Mouse (Mus musculus) heart, adult 2 months (tissue): ENCODE results near the gene Cradd. TPM values are rescaled to one million over a fixed set of nuclear protein-coding genes. Genes with fewer than 3 reads are reported as not detected.
A peak's percentile ranks its signal among the peaks of the same experiment; 100 is the strongest.

Experiments
- DNase-seq, 2 experiments: peaks; one replicate each; pipeline ENCODE4 v3.0.0; 2021
- H3K27ac ChIP-seq: fragments of 200-600 bp; 2 replicates; pipeline ENCODE4 v1.8.1; 2022
- H3K27me3 ChIP-seq: fragments of 200-500 bp; 2 replicates; pipeline ENCODE4 v1.6.1; 2012; ENCODE audit warnings: mild to moderate bottlenecking, low read length, inconsistent platforms, mixed read lengths; ENCODE audit not compliant: control insufficient read depth, insufficient read depth
- H3K36me3 ChIP-seq: fragments of 200-500 bp; 2 replicates; pipeline ENCODE4 v1.6.1; 2012; ENCODE audit warnings: low read length, inconsistent platforms; ENCODE audit not compliant: control insufficient read depth, insufficient read depth
- H3K4me1 ChIP-seq: fragments of 200-500 bp; 2 replicates; pipeline ENCODE4 v1.6.1; 2011; ENCODE audit warnings: low read length; ENCODE audit not compliant: control insufficient read depth, insufficient read depth
- H3K4me3 ChIP-seq: fragments of 200-600 bp; 2 replicates; pipeline ENCODE4 v1.8.1; 2022
- H3K79me2 ChIP-seq: fragments of 200-500 bp; replicated peaks from 2 replicates; pipeline ENCODE4 v1.6.1; 2012; ENCODE audit warnings: mild to moderate bottlenecking, inconsistent platforms, low read length, moderate library complexity, mixed read lengths; ENCODE audit not compliant: control insufficient read depth, insufficient read depth
- H3K9ac ChIP-seq: fragments of 200-500 bp; 2 replicates; pipeline ENCODE4 v1.6.1; 2012; ENCODE audit warnings: low read depth, mild to moderate bottlenecking, control low read depth, inconsistent platforms, low read length, mixed read lengths
- CTCF ChIP-seq: fragments of 200-600 bp; IDR thresholded peaks from 2 replicates; pipeline ENCODE4 v1.8.1; 2022; ENCODE audit warnings: antibody characterized with exemption, mild to moderate bottlenecking, moderate library complexity
- EP300 ChIP-seq: fragments of 200-500 bp; IDR thresholded peaks from 2 replicates; pipeline ENCODE4 v1.6.1; 2011; ENCODE audit warnings: low read depth, low read length, control low read depth; ENCODE audit not compliant: insufficient read depth
- POLR2A ChIP-seq: fragments of 200-500 bp; IDR thresholded peaks from 2 replicates; pipeline ENCODE4 v1.6.1; 2011; ENCODE audit warnings: mild to moderate bottlenecking, low read depth, low read length, control low read depth; ENCODE audit not compliant: insufficient read depth
- WGBS: fragments of 180-500 bp; shearing (Covaris S2); methylation state at CpG from one replicate; pipeline ENCODE4 v1.1.7; 2018; 5-methylcytosine and 5-hydroxymethylcytosine counted together
- intact Hi-C: fragments of 180-260 bp; cut with DNase I; formaldehyde crosslinking; loops from one replicate; pipeline ENCODE4 v1.15.1; 2025
- polyA plus RNA-seq: library from polyadenylated mRNA; depleted of rRNA; stranded (reverse); fragments of >200 nt; gene quantifications from 2 replicates; pipeline ENCODE4 v1.2.3, GENCODE M21; 2012
- total RNA-seq, 2 experiments: library from RNA; stranded (reverse); gene quantifications; 2 replicates each; pipeline ENCODE4 v1.2.3; 2021

Cradd gene
- total and polyA plus RNA-seq, 3 experiments = 9.9 to 15.1 (median 10.3) TPM

DNA sequence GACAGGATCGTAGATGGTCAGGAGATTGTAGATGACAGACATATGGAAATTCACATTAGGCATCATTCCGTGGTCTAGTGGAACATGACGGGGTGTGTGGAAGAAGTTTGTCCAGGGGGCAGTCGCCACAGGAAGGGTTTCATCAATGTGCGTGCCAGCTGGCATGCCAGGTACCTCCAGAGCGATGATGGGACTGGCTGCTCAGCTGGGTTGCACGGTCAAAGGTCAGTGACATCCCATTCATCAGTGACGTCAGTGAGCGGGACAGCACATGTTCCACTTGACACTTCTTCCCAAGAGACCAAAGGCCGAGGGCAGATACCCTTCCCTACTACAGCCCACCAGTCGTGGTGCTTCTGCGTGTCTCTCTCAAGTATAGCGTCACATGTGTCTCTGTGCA lies 50.7 kb downstream of the Cradd start:
- Histone ChIP-seq H3K36me3 (no peaks in the 10 kb centered on the region), H3K4me1 (no peaks in the 10 kb centered on the region; the same call in 1 of the 2 replicates), H3K79me2 (0 out of 2 replicates have a peak, but pooled peaks cover 3% of the 10 kb centered on the region), H3K4me3 (no peak overlapping the region), H3K9ac (no peak overlapping the region), H3K27ac (no peak overlapping the region), H3K27me3 (no peaks in the 10 kb centered on the region)
- 89% methylated on average over 13 of the region's 13 CpGs for WGBS
- no peak for DNase-seq
- TF ChIP-seq POLR2A = no peak
- TF ChIP-seq CTCF = no peak
- TF ChIP-seq EP300 = no peak
- intact Hi-C loops = no loop called here

DNA sequence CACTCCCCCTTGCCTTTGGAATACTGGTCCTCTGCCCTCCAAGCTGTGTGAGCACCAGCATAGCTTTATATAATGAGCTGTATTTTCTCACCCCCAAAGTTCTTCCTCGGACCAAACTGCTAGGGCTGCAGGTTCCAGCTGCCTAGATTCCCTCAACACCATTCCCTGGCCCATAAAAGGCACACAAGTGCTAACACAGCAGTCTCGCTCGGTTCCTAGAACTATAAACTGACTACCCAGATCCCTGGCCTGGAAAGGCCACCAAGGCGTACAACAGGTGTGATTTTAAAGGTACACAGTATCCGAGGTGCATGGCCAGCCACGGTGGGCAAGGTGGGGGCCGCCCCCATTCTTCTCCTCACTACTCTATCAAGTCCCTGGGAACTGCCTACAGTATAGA lies 54.8 kb downstream of the Cradd start:
- no peak for DNase-seq
- H3K36me3 ChIP-seq = 0 out of 2 replicates have a peak, but pooled peaks cover 3% of the 10 kb centered on the region
- WGBS = 89% methylated on average over 7 of the region's 7 CpGs
- TF ChIP-seq POLR2A (no peak), EP300 (no peak), CTCF (no peak)
- H3K4me1 ChIP-seq = no peaks in the 10 kb centered on the region; the same call in none of the 2 replicates
- H3K27ac ChIP-seq = no peak overlapping the region
- H3K4me3 ChIP-seq = no peak overlapping the region
- intact Hi-C loops = loop anchor here (5.0 kb wide), 1 partner anchor 37 kb away; no protein-coding TSS in a partner anchor
- no peak overlapping the region for H3K9ac ChIP-seq
- peaks cover 3% of the 10 kb centered on the region; the same call in 1 of the 2 replicates for H3K79me2 ChIP-seq
- H3K27me3 ChIP-seq = no peaks in the 10 kb centered on the region

DNA sequence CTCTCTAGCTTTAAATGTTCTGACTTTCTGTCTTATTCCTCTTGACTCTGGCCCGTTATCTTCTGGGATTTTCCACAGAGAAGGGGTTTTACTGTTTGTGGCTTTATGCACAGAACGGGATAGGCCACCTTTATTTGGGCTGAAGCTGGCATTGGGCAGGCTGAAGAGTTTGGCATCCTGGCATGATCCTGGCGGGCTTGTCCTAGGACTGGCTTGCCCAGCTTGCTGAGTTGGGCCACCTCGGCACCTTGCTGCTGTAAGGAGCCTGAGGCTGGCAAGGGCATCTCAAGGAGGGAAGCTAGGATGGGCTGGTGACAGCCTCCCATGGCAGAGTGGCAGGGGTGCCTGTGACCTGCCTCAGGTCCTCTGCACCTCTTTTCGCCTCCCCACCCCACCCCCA lies 55.6 kb downstream of the Cradd start:
- Histone ChIP-seq H3K36me3 (peaks cover 4% of the 10 kb centered on the region; the same call in 1 of the 2 replicates), H3K4me1 (peaks cover under 1% of the 10 kb centered on the region), H3K27ac (peak overlapping the region; percentile 6; the same call in 1 of the 2 replicates), H3K79me2 (peaks cover 3% of the 10 kb centered on the region; the same call in 1 of the 2 replicates), H3K4me3 (no peak overlapping the region), H3K9ac (no peak overlapping the region), H3K27me3 (no peaks in the 10 kb centered on the region)
- TF ChIP-seq CTCF (no peak), POLR2A (no peak), EP300 (no peak)
- no peak for DNase-seq
- intact Hi-C loops = loop anchor here (5.0 kb wide), 1 partner anchor 36 kb away; no protein-coding TSS in a partner anchor
- whole genome bisulfite sequencing = 77% methylated on average over 5 of the region's 5 CpGs

DNA sequence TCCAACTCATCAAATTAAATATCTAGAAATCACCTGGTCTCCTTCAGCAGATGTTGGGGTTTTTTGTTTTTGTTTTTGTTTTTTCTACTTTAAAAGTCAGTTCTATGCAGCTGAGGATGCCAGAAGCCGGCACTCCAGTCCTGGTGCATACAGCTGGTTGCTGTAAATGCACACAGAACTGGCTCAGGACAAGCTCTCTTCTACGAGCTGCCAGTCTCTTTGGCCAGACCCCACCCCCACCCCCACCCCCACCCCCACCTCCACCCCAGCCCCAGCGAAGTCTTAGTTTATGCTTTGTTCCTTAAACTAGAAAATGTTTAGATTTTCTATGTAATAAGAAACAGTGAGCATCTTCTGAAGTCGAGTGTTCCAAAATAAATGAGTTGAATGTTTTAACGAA lies 57.0 kb downstream of the Cradd start:
- Histone ChIP-seq H3K9ac (no peak overlapping the region), H3K4me3 (no peak overlapping the region), H3K4me1 (peaks cover 4% of the 10 kb centered on the region), H3K36me3 (peaks cover 8% of the 10 kb centered on the region; the same call in 1 of the 2 replicates), H3K27ac (peak overlapping the region; percentile 96), H3K27me3 (no peaks in the 10 kb centered on the region), H3K79me2 (peaks cover 3% of the 10 kb centered on the region; the same call in 1 of the 2 replicates)
- DNase-seq = no peak
- 75% methylated on average over 5 of the region's 5 CpGs for WGBS
- TF ChIP-seq POLR2A (no peak), CTCF (no peak), EP300 (no peak)
- intact Hi-C loops = loop anchor here (5.0 kb wide), 1 partner anchor 35 kb away; no protein-coding TSS in a partner anchor

DNA sequence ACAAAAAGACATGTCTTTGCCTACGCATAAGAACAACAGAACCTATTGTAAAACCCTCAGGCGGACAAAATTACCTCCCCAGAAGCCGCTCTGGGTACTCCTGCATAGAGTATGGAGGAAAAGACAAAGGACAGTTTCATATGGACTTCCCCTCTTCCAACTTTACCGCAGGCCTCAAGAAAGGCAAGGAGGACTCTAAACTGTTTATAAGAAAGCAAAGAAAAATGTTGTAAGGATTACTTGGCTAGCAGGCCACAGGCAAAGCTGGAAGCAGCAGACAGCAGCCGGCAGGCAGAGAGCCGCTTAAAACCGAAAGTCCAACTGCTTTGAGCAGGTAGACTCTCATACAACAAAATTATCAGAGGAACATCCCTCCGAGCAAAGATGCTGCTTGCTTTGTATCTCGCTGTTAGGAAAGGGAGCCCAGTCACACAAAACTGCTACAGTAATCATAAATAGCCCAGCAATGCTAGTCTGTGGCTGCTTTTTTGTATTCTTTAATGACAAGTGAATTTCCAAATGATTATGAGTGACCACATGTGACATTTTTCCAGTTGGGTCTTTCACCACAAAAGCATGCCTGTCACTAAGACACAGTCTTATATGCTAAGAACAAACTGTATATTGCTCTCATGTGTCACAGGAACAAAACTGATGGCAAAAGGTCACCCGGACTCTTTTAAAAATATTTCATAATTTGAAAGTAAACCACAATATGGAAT lies 57.7 kb downstream of the Cradd start:
- TF ChIP-seq POLR2A = no peak
- TF ChIP-seq CTCF = no peak
- no peak for TF ChIP-seq EP300

More for the DNA sequence above, 57.7 kb downstream of the Cradd start:
- 61% methylated on average over 10 of the region's 10 CpGs for WGBS
- H3K4me3 ChIP-seq = peak overlapping the region; percentile 57
- H3K9ac ChIP-seq = peak overlapping the region; percentile 74
- H3K79me2 ChIP-seq = peaks cover 3% of the 10 kb centered on the region; the same call in 1 of the 2 replicates
- peak; percentile 56 to 59 for DNase-seq
- intact Hi-C loops = loop anchor here (5.0 kb wide), 1 partner anchor 34 kb away; no protein-coding TSS in a partner anchor
- peaks cover 4% of the 10 kb centered on the region for H3K4me1 ChIP-seq
- no peaks in the 10 kb centered on the region for H3K27me3 ChIP-seq
- H3K27ac ChIP-seq = peak overlapping the region; percentile 96
- peaks cover 10% of the 10 kb centered on the region; the same call in 1 of the 2 replicates for H3K36me3 ChIP-seq
